19 mouse cellular contexts compared by ENCODE assay signal in the genomic region with DNA sequence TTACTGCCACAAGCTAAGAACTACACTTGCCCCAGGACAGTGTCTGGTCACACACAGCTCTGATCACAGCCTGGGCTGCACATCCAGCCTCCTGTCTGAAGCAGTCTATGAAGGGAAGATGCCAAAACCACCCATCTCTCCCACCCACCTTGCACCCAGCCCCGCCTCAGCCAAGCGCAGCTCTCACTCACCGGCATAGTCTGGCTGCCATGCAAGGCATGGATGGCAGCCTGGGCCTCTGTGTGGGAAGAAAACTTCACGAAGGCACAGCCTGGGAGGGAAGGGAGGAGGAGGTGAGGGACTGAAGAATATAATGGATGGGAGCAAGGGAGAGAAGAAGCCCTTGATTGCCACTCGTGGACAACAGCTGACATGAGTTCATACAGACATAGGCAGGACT. TPM values are rescaled to one million over a fixed set of nuclear protein-coding genes. Genes with fewer than 3 reads are reported as not detected.
DNase-seq lines count a peak whose midpoint lies in the region; ATAC-seq lines count a peak whose summit lies in the region.
"Had no signal": no experiment of that assay in that cellular context is flagged by ENCODE, and none has a peak within 500 bp of the region (broad histone marks: within the 10 kb centered on the region; RNA-seq: fewer than 3 reads in every experiment).

No protein-coding gene starts in this region.

- H3K4me3 ChIP-seq in hindbrain, embryonic 13.5 days, result no peak overlapping the region
- no peak overlapping the region for H3K4me3 ChIP-seq in hindbrain, embryonic 16.5 days (ENCODE audit: low read length)
- no peak overlapping the region for H3K4me3 ChIP-seq in midbrain, embryonic 11.5 days (ENCODE audit: low read depth, low read length)
- H3K4me3 ChIP-seq: forebrain, embryonic 15.5 days; limb, embryonic 10.5 days; midbrain, embryonic 15.5 days had no signal

- no peaks in the 10 kb centered on the region for H3K9me3 ChIP-seq in hindbrain, embryonic 13.5 days
- H3K9me3 ChIP-seq in hindbrain, embryonic 16.5 days (ENCODE audit: control insufficient read depth, low read length), result no peaks in the 10 kb centered on the region
- no peaks in the 10 kb centered on the region for H3K9me3 ChIP-seq in midbrain, embryonic 11.5 days (ENCODE audit: control insufficient read depth, low read length)
- H3K9me3 ChIP-seq: forebrain, embryonic 15.5 days; G1E; limb, embryonic 10.5 days; midbrain, embryonic 15.5 days had no signal

- H3K4me2 ChIP-seq in hindbrain, embryonic 13.5 days, result no peak overlapping the region
- H3K4me2 ChIP-seq in hindbrain, embryonic 16.5 days (ENCODE audit: low read length), result no peak overlapping the region
- H3K4me2 ChIP-seq in midbrain, embryonic 11.5 days, result no peak overlapping the region
- H3K4me2 ChIP-seq: forebrain, embryonic 15.5 days; liver, embryonic 11.5 days; lung, embryonic 14.5 days; midbrain, embryonic 15.5 days had no signal

- peaks cover 49% of the 10 kb centered on the region for H3K27me3 ChIP-seq in hindbrain, embryonic 13.5 days
- peaks cover 10% of the 10 kb centered on the region for H3K27me3 ChIP-seq in hindbrain, embryonic 16.5 days (replicated peaks; ENCODE audit: control insufficient read depth, insufficient read depth, low read length)
- peaks cover 13% of the 10 kb centered on the region for H3K27me3 ChIP-seq in midbrain, embryonic 11.5 days (ENCODE audit: control insufficient read depth, insufficient read depth, low read length)
- H3K27me3 ChIP-seq: forebrain, embryonic 15.5 days had no signal

- H3K36me3 ChIP-seq in hindbrain, embryonic 13.5 days, result peaks cover 46% of the 10 kb centered on the region
- H3K36me3 ChIP-seq in hindbrain, embryonic 16.5 days (ENCODE audit: control insufficient read depth, insufficient read depth, low read length), result peaks cover 28% of the 10 kb centered on the region
- no peaks in the 10 kb centered on the region for H3K36me3 ChIP-seq in midbrain, embryonic 11.5 days (ENCODE audit: control insufficient read depth, insufficient read depth, low read length)
- H3K36me3 ChIP-seq: G1E; limb, embryonic 10.5 days had no signal

- peaks cover 46% of the 10 kb centered on the region for H3K4me1 ChIP-seq in hindbrain, embryonic 13.5 days (replicated peaks)
- peaks cover 30% of the 10 kb centered on the region for H3K4me1 ChIP-seq in hindbrain, embryonic 16.5 days (ENCODE audit: control insufficient read depth, insufficient read depth, low read depth, low read length)
- peaks cover 28% of the 10 kb centered on the region for H3K4me1 ChIP-seq in midbrain, embryonic 11.5 days (ENCODE audit: control insufficient read depth, insufficient read depth, low read length)

- 77% methylated on average over 5 of the region's 5 CpGs for WGBS in hindbrain, embryonic 13.5 days
- 82% methylated on average over 5 of the region's 5 CpGs for whole genome bisulfite sequencing in hindbrain, embryonic 16.5 days
- 85% methylated on average over 5 of the region's 5 CpGs for WGBS in midbrain, embryonic 11.5 days

- H3K27ac ChIP-seq in hindbrain, embryonic 13.5 days, result no peak overlapping the region
- H3K27ac ChIP-seq in hindbrain, embryonic 16.5 days (ENCODE audit: low read depth, low read length), result no peak overlapping the region
- no peak overlapping the region for H3K27ac ChIP-seq in midbrain, embryonic 11.5 days (ENCODE audit: low read depth, low read length)
- H3K27ac ChIP-seq: forebrain, embryonic 15.5 days; limb, embryonic 10.5 days; macrophage; midbrain, embryonic 15.5 days had no signal

- peak; percentile 2 for DNase-seq in adrenal gland, postnatal 14 days
- no peak for DNase-seq in adrenal gland, adult (ENCODE audit: inconsistent age in 2 of 2, low spot score in 1 of 2)
- DNase-seq in frontal cortex, postnatal 25 days (ENCODE audit: low spot score in 2 of 2), result peak; percentile 55 to 67
- peak; percentile 83 to 87 for DNase-seq in left cerebral cortex, postnatal 36 days (ENCODE audit: low spot score in 2 of 2)
- no peak for DNase-seq in ovary, postnatal 14 days (ENCODE audit: low spot score)
- no peak for DNase-seq in midbrain, embryonic 11.5 days (ENCODE audit: low spot score, missing footprints)
- DNase-seq: kidney, adult 2 months; kidney, postnatal 36 days; lung, embryonic 14.5 days had no signal

- intact Hi-C loops in left cerebral cortex, postnatal 36 days (cut with DNase I), result no loop called here

- H3K9ac ChIP-seq in hindbrain, embryonic 13.5 days, result peak overlapping the region; percentile 24; the same call in 1 of the 2 replicates
- H3K9ac ChIP-seq in hindbrain, embryonic 16.5 days (ENCODE audit: low read depth, low read length), result no peak overlapping the region
- no peak overlapping the region for H3K9ac ChIP-seq in midbrain, embryonic 11.5 days (ENCODE audit: low read length)
- H3K9ac ChIP-seq: forebrain, embryonic 15.5 days; lung, embryonic 14.5 days; midbrain, embryonic 15.5 days had no signal

- no peak for ATAC-seq in hindbrain, embryonic 13.5 days (ENCODE audit: low FRiP score)
- ATAC-seq in hindbrain, embryonic 16.5 days, result no peak
- ATAC-seq in midbrain, embryonic 11.5 days (ENCODE audit: low FRiP score), result no peak
- ATAC-seq: CD4-positive, CD25-positive, alpha-beta regulatory T cell, adult 4 months; forebrain, embryonic 15.5 days; midbrain, embryonic 15.5 days had no signal

RNA-seq across cellular contexts. Expression of a gene that starts 13.3 kb away (rescaled TPM):
- 0.48 and 0.98 TPM in 2 replicates for total RNA-seq in adrenal gland, postnatal 14 days (2021)
- polyA plus RNA-seq in hindbrain, embryonic 13.5 days (2015; fragmentation: Nextera tagmentation; extraction: Ambion mirVana), result 61.3 and 69.0 TPM in 2 replicates
- 60.1 and 63.6 TPM in 2 replicates for polyA plus RNA-seq in hindbrain, embryonic 16.5 days (2015; fragmentation: Nextera tagmentation; extraction: Ambion mirVana)
- 100 to 1,000 TPM; 256 to 303 TPM for total RNA-seq in left cerebral cortex, postnatal 36 days (2021)
- 10.0 and 13.1 TPM in 2 replicates for polyA plus RNA-seq in midbrain, embryonic 11.5 days (2014; fragmentation: Nextera tagmentation; extraction: Ambion mirVana)
- total RNA-seq: granulocyte monocyte progenitor cell, adult 5-6 weeks had no signal
- polyA plus RNA-seq: liver, embryonic 11.5 days had no signal

RNA-seq across cellular contexts. Expression of a gene that starts 13.8 kb away (rescaled TPM):
- 90.1 and 104 TPM in 2 replicates for total RNA-seq in adrenal gland, postnatal 14 days (2021)
- 21.3 and 22.4 TPM in 2 replicates for polyA plus RNA-seq in hindbrain, embryonic 13.5 days (2015; fragmentation: Nextera tagmentation; extraction: Ambion mirVana)
- 24.5 and 34.5 TPM in 2 replicates for polyA plus RNA-seq in hindbrain, embryonic 16.5 days (2015; fragmentation: Nextera tagmentation; extraction: Ambion mirVana)
- 10 to 100 TPM; 87.9 to 96.9 TPM for total RNA-seq in left cerebral cortex, postnatal 36 days (2021)
- polyA plus RNA-seq in midbrain, embryonic 11.5 days (2014; fragmentation: Nextera tagmentation; extraction: Ambion mirVana), result 6.6 and 6.9 TPM in 2 replicates

RNA-seq across cellular contexts. Expression of a gene that starts 26.9 kb away (rescaled TPM):
- total RNA-seq in adrenal gland, postnatal 14 days (2021), result 102 and 107 TPM in 2 replicates
- 56.0 and 62.1 TPM in 2 replicates for polyA plus RNA-seq in hindbrain, embryonic 13.5 days (2015; fragmentation: Nextera tagmentation; extraction: Ambion mirVana)
- 68.9 and 82.7 TPM in 2 replicates for polyA plus RNA-seq in hindbrain, embryonic 16.5 days (2015; fragmentation: Nextera tagmentation; extraction: Ambion mirVana)
- 10 to 100 TPM; 74.9 to 88.8 TPM for total RNA-seq in left cerebral cortex, postnatal 36 days (2021)
- 40.4 and 44.5 TPM in 2 replicates for polyA plus RNA-seq in midbrain, embryonic 11.5 days (2014; fragmentation: Nextera tagmentation; extraction: Ambion mirVana)

RNA-seq across cellular contexts. Expression of a gene that starts 30.7 kb away (rescaled TPM):
- 2.3 and 7.4 TPM in 2 replicates for total RNA-seq in adrenal gland, postnatal 14 days (2021)
- 0.93 and 0.95 TPM in 2 replicates for polyA plus RNA-seq in hindbrain, embryonic 13.5 days (2015; fragmentation: Nextera tagmentation; extraction: Ambion mirVana)
- 0.65 and 0.79 TPM in 2 replicates for polyA plus RNA-seq in hindbrain, embryonic 16.5 days (2015; fragmentation: Nextera tagmentation; extraction: Ambion mirVana)
- total RNA-seq in left cerebral cortex, postnatal 36 days (2021), result under 1 TPM; 0.43 to 0.52 TPM
- 0.37 and 0.43 TPM in 2 replicates for polyA plus RNA-seq in midbrain, embryonic 11.5 days (2014; fragmentation: Nextera tagmentation; extraction: Ambion mirVana)

RNA-seq across cellular contexts. Expression of a gene that starts 54.8 kb away (rescaled TPM):
- 0.85 and 1.9 TPM in 2 replicates for total RNA-seq in adrenal gland, postnatal 14 days (2021)
- 1.2 and 1.7 TPM in 2 replicates for polyA plus RNA-seq in hindbrain, embryonic 13.5 days (2015; fragmentation: Nextera tagmentation; extraction: Ambion mirVana)
- 0.81 and 1.1 TPM in 2 replicates for polyA plus RNA-seq in hindbrain, embryonic 16.5 days (2015; fragmentation: Nextera tagmentation; extraction: Ambion mirVana)
- 1 to 10 TPM; 2.3 to 3.1 TPM for total RNA-seq in left cerebral cortex, postnatal 36 days (2021)
- polyA plus RNA-seq in midbrain, embryonic 11.5 days (2014; fragmentation: Nextera tagmentation; extraction: Ambion mirVana), result 1.1 and 1.4 TPM in 2 replicates

Comparison
In these comparisons a context has a peak if more than half of its experiments do, and no peak if none do; other contexts are left out.
1. DNase-seq: peak in adrenal gland, postnatal 14 days (single experiment), frontal cortex, postnatal 25 days (2 of 2) and left cerebral cortex, postnatal 36 days (2 of 2); none in adrenal gland, adult (0 of 2), ovary, postnatal 14 days (single experiment) and midbrain, embryonic 11.5 days (single experiment).